Mouse (Mus musculus): ENCODE data around the gene Rnase9. TPM values are rescaled to one million over a fixed set of nuclear protein-coding genes. Genes with fewer than 3 reads are reported as not detected.

Gene Rnase9
- polyA plus RNA-seq, 1 experiment = 0.08 TPM

GRCm38 (mm10) chr14:51053176-51053575 lies 11.5 kb upstream of the Rnase9 start:
- no peak for TF ChIP-seq CTCF (IDR thresholded peaks at IDR 0.05; ENCODE audit: extremely low read depth, insufficient read depth, low read length)
- no peak for TF ChIP-seq POLR2A (IDR thresholded peaks at IDR 0.05; ENCODE audit: extremely low read depth, insufficient read depth, low read length)
- Histone ChIP-seq H3K4me1 (ENCODE audit: control insufficient read depth, insufficient read depth, low read length) (no peaks in the 10 kb centered on the region), H3K27ac (ENCODE audit: insufficient read depth, low read length) (no peak overlapping the region), H3K4me3 (ENCODE audit: insufficient read depth, low read length) (no peak overlapping the region)

- H3K4me1 ChIP-seq (ENCODE audit: control insufficient read depth, insufficient read depth, low read length) = no peaks in the 10 kb centered on the region
- TF ChIP-seq POLR2A (IDR thresholded peaks at IDR 0.05; ENCODE audit: extremely low read depth, insufficient read depth, low read length) (no peak), CTCF (IDR thresholded peaks at IDR 0.05; ENCODE audit: extremely low read depth, insufficient read depth, low read length) (no peak)
- H3K27ac ChIP-seq (ENCODE audit: insufficient read depth, low read length) = no peak overlapping the region
- H3K4me3 ChIP-seq (ENCODE audit: insufficient read depth, low read length) = no peak overlapping the region
Observed at GRCm38 (mm10) chr14:51051941-51052340, 10.3 kb upstream of the Rnase9 start.

GRCm38 (mm10) chr14:51050063-51050462 lies 8.4 kb upstream of the Rnase9 start, which contains the start of gene Rnase11:
Rnase11 (minus strand) TSS chr14:51050163.
- H3K4me1 ChIP-seq (ENCODE audit: control insufficient read depth, insufficient read depth, low read length) = no peaks in the 10 kb centered on the region
- H3K27ac ChIP-seq (ENCODE audit: insufficient read depth, low read length) = no peak within 1 kb of the TSS
- no peak within 1 kb of the TSS for H3K4me3 ChIP-seq (ENCODE audit: insufficient read depth, low read length)
- no peak for TF ChIP-seq CTCF (IDR thresholded peaks at IDR 0.05; ENCODE audit: extremely low read depth, insufficient read depth, low read length)
- no peak for TF ChIP-seq POLR2A (IDR thresholded peaks at IDR 0.05; ENCODE audit: extremely low read depth, insufficient read depth, low read length)

- Histone ChIP-seq H3K27ac (ENCODE audit: insufficient read depth, low read length) (no peak overlapping the region), H3K4me3 (ENCODE audit: insufficient read depth, low read length) (no peak overlapping the region), H3K4me1 (ENCODE audit: control insufficient read depth, insufficient read depth, low read length) (no peaks in the 10 kb centered on the region)
- TF ChIP-seq POLR2A (IDR thresholded peaks at IDR 0.05; ENCODE audit: extremely low read depth, insufficient read depth, low read length) (no peak), CTCF (IDR thresholded peaks at IDR 0.05; ENCODE audit: extremely low read depth, insufficient read depth, low read length) (no peak)
Observed at GRCm38 (mm10) chr14:51047846-51048245, 6.2 kb upstream of the Rnase9 start.

- Histone ChIP-seq H3K4me3 (ENCODE audit: insufficient read depth, low read length) (no peak overlapping the region), H3K4me1 (ENCODE audit: control insufficient read depth, insufficient read depth, low read length) (no peaks in the 10 kb centered on the region), H3K27ac (ENCODE audit: insufficient read depth, low read length) (no peak overlapping the region)
- TF ChIP-seq POLR2A (IDR thresholded peaks at IDR 0.05; ENCODE audit: extremely low read depth, insufficient read depth, low read length) (no peak), CTCF (IDR thresholded peaks at IDR 0.05; ENCODE audit: extremely low read depth, insufficient read depth, low read length) (no peak)
Observed at GRCm38 (mm10) chr14:51036214-51036613, 5.5 kb downstream of the Rnase9 start.

- TF ChIP-seq POLR2A (IDR thresholded peaks at IDR 0.05; ENCODE audit: extremely low read depth, insufficient read depth, low read length) (no peak), CTCF (IDR thresholded peaks at IDR 0.05; ENCODE audit: extremely low read depth, insufficient read depth, low read length) (no peak)
- Histone ChIP-seq H3K4me3 (ENCODE audit: insufficient read depth, low read length) (no peak overlapping the region), H3K4me1 (ENCODE audit: control insufficient read depth, insufficient read depth, low read length) (no peaks in the 10 kb centered on the region), H3K27ac (ENCODE audit: insufficient read depth, low read length) (no peak overlapping the region)
Observed at GRCm38 (mm10) chr14:51035206-51035605, 6.5 kb downstream of the Rnase9 start.

GRCm38 (mm10) chr14:51027387-51028155 lies 14.1 kb downstream of the Rnase9 start:
- no peak for TF ChIP-seq POLR2A (IDR thresholded peaks at IDR 0.05; ENCODE audit: extremely low read depth, insufficient read depth, low read length)
- TF ChIP-seq CTCF (IDR thresholded peaks at IDR 0.05; ENCODE audit: extremely low read depth, insufficient read depth, low read length) = no peak
- Histone ChIP-seq H3K4me3 (ENCODE audit: insufficient read depth, low read length) (no peak overlapping the region), H3K4me1 (ENCODE audit: control insufficient read depth, insufficient read depth, low read length) (no peaks in the 10 kb centered on the region)

GRCm38 (mm10) chr14:51026391-51027133 lies 15.1 kb downstream of the Rnase9 start:
- Histone ChIP-seq H3K4me1 (ENCODE audit: control insufficient read depth, insufficient read depth, low read length) (no peaks in the 10 kb centered on the region), H3K4me3 (ENCODE audit: insufficient read depth, low read length) (no peak overlapping the region), H3K27ac (ENCODE audit: insufficient read depth, low read length) (no peak overlapping the region)
- TF ChIP-seq POLR2A (IDR thresholded peaks at IDR 0.05; ENCODE audit: extremely low read depth, insufficient read depth, low read length) (no peak), CTCF (IDR thresholded peaks at IDR 0.05; ENCODE audit: extremely low read depth, insufficient read depth, low read length) (peak; percentile 56)

More at GRCm38 (mm10) chr14:51027387-51028155, 14.1 kb downstream of the Rnase9 start:
- no peak overlapping the region for H3K27ac ChIP-seq (ENCODE audit: insufficient read depth, low read length)

- H3K4me1 ChIP-seq (ENCODE audit: control insufficient read depth, insufficient read depth, low read length) = no peaks in the 10 kb centered on the region
- TF ChIP-seq CTCF (IDR thresholded peaks at IDR 0.05; ENCODE audit: extremely low read depth, insufficient read depth, low read length) = no peak
- TF ChIP-seq POLR2A (IDR thresholded peaks at IDR 0.05; ENCODE audit: extremely low read depth, insufficient read depth, low read length) = no peak
- no peak overlapping the region for H3K4me3 ChIP-seq (ENCODE audit: insufficient read depth, low read length)
- no peak overlapping the region for H3K27ac ChIP-seq (ENCODE audit: insufficient read depth, low read length)
Observed at GRCm38 (mm10) chr14:51024820-51025219, 16.8 kb downstream of the Rnase9 start.
